Mouse (Mus musculus): ENCODE results near the gene Bnc2. TPM values are rescaled to one million over a fixed set of nuclear protein-coding genes. Genes with fewer than 3 reads are reported as not detected.

Bnc2 gene
- polyA plus RNA-seq, 1 experiment = 15.2 TPM

GRCm38 (mm10) chr4:84308226-84308862 is 366.7 kb downstream of the Bnc2 start:
- TF ChIP-seq POLR2A (IDR thresholded peaks at IDR 0.05; ENCODE audit: borderline replicate concordance, extremely low read depth, insufficient read depth, insufficient read length, poor library complexity, severe bottlenecking) (no peak), CTCF (IDR thresholded peaks at IDR 0.05; ENCODE audit: borderline replicate concordance, extremely low read depth, insufficient read depth, insufficient read length) (no peak)
- DNase-seq (ENCODE audit: low read depth) = peak; percentile 70

DNA sequence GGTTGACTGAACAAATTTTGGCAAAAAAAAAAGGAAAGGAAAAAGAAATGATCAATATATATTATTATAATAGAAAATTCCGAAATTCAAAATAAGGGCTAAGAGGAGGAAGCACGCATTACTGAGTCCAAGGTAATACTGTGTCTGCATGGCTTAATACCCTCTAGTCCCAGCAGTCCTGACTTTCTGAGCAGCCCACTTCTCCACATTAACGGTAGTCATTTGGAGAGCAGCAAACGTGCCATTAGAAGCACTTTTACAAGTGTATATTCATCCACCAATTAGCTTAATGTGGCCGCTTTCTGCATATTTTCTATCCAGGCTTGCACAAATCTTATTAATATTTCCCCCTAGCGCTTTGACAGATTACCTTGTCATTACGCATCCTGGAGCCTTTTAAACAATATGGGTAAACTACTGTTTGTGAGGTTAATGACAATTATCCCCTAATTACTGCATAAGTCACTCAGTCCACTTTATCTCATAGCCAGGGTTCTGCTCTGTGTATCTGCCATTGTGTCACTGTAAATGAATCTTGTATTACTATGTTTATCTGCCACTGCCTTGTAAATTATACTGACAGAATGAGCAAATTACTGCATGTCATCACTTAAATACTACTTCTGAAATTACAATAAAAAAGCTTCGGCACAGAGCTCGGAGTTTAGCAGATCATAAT is 368.0 kb downstream of the Bnc2 start:
- peak; percentile 65 for DNase-seq (ENCODE audit: low read depth)
- TF ChIP-seq CTCF (IDR thresholded peaks at IDR 0.05; ENCODE audit: borderline replicate concordance, extremely low read depth, insufficient read depth, insufficient read length) = no peak
- no peak for TF ChIP-seq POLR2A (IDR thresholded peaks at IDR 0.05; ENCODE audit: borderline replicate concordance, extremely low read depth, insufficient read depth, insufficient read length, poor library complexity, severe bottlenecking)

DNA sequence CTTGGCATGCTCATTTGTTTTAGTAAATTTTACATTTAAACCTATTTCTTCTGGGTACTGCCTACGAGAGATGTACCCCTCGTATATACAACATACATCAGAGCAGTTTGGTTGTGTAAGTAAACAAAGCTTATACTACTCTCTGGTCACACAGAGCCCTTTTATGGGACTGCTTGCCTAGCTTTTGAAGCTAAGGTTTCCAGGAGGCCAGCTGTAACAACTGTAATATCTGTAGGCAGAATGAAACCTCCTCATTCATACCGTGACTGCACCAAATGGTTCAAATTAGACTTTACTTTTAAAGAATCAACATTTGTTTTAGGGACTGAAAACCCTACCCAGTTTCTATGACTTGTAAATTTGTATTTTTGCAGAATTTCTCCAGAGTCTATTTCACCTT is 372.1 kb downstream of the Bnc2 start:
- no peak for DNase-seq (ENCODE audit: low read depth)
- no peak for TF ChIP-seq CTCF (IDR thresholded peaks at IDR 0.05; ENCODE audit: borderline replicate concordance, extremely low read depth, insufficient read depth, insufficient read length)
- no peak for TF ChIP-seq POLR2A (IDR thresholded peaks at IDR 0.05; ENCODE audit: borderline replicate concordance, extremely low read depth, insufficient read depth, insufficient read length, poor library complexity, severe bottlenecking)

GRCm38 (mm10) chr4:84285153-84285552 is 389.9 kb downstream of the Bnc2 start:
- TF ChIP-seq POLR2A (IDR thresholded peaks at IDR 0.05; ENCODE audit: borderline replicate concordance, extremely low read depth, insufficient read depth, insufficient read length, poor library complexity, severe bottlenecking) (no peak), CTCF (IDR thresholded peaks at IDR 0.05; ENCODE audit: borderline replicate concordance, extremely low read depth, insufficient read depth, insufficient read length) (no peak)
- no peak for DNase-seq (ENCODE audit: low read depth)

GRCm38 (mm10) chr4:84282651-84283050 is 392.4 kb downstream of the Bnc2 start:
- TF ChIP-seq POLR2A (IDR thresholded peaks at IDR 0.05; ENCODE audit: borderline replicate concordance, extremely low read depth, insufficient read depth, insufficient read length, poor library complexity, severe bottlenecking) (no peak), CTCF (IDR thresholded peaks at IDR 0.05; ENCODE audit: borderline replicate concordance, extremely low read depth, insufficient read depth, insufficient read length) (no peak)
- peak; percentile 60 for DNase-seq (ENCODE audit: low read depth)

DNA sequence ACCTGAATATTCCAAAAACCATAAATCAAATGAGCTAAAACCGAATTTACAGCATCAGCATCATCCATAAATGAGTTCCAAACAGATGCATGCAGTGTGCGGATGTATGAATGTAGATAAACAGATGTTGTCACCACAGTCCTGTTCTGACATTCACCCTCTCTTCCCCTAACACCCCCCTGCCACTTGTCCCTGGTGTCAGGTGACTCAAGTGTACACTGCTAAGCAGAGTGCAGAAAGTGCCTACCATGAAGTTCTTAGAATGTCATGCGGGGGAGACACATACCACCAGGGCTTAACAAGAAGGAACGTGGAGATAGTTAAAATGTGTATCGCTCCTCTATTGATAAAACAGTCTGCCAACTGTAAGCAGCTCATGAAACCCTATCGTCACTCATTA is 396.9 kb downstream of the Bnc2 start:
- TF ChIP-seq POLR2A (IDR thresholded peaks at IDR 0.05; ENCODE audit: borderline replicate concordance, extremely low read depth, insufficient read depth, insufficient read length, poor library complexity, severe bottlenecking) (no peak), CTCF (IDR thresholded peaks at IDR 0.05; ENCODE audit: borderline replicate concordance, extremely low read depth, insufficient read depth, insufficient read length) (no peak)
- DNase-seq (ENCODE audit: low read depth) = no peak

DNA sequence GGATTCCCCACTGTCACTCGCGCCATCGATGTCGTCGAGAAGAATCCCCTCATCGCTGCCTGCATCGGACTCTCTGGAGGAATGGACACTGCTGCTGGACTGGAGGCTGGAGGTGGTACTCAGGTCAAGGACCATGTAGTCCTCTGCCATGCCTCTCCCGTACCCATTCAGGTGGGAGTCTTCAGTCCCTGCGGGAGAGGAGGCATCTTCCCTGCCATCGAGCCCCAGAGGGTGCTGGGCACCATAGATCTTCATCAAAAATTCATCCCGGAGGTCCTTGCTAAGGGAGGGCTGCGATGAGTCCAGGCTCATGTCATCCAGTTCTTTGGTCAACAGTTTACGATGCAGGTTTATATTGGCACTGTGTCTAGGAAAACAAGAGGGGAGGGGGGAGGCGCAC is 399.0 kb downstream of the Bnc2 start:
- no peak for TF ChIP-seq CTCF (IDR thresholded peaks at IDR 0.05; ENCODE audit: borderline replicate concordance, extremely low read depth, insufficient read depth, insufficient read length)
- TF ChIP-seq POLR2A (IDR thresholded peaks at IDR 0.05; ENCODE audit: borderline replicate concordance, extremely low read depth, insufficient read depth, insufficient read length, poor library complexity, severe bottlenecking) = no peak

GRCm38 (mm10) chr4:84274158-84274557 is 400.9 kb downstream of the Bnc2 start:
- TF ChIP-seq CTCF (IDR thresholded peaks at IDR 0.05; ENCODE audit: borderline replicate concordance, extremely low read depth, insufficient read depth, insufficient read length) (no peak), POLR2A (IDR thresholded peaks at IDR 0.05; ENCODE audit: borderline replicate concordance, extremely low read depth, insufficient read depth, insufficient read length, poor library complexity, severe bottlenecking) (no peak)
- DNase-seq (ENCODE audit: low read depth) = peak; percentile 70

More for the DNA sequence above, 399.0 kb downstream of the Bnc2 start:
- DNase-seq (ENCODE audit: low read depth) = no peak

DNA sequence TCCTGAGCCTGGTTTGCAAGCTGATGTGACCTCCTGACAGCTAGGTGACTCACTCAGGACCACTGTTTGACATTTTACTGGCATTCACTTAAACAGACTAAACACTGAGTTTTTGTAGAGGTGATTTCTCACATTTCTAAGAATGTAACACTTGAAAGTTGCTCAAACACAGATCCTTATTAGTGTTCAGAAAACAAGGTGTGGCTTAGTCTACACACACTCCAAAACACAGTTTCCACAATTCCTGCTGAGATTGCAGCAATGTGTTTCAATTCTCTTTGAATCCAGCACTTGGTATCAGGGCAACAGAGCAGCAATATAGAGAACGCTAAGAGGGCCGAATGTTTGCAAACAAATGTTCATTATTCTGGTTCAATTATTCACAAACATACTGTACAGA is 402.2 kb downstream of the Bnc2 start:
- no peak for DNase-seq (ENCODE audit: low read depth)
- TF ChIP-seq CTCF (IDR thresholded peaks at IDR 0.05; ENCODE audit: borderline replicate concordance, extremely low read depth, insufficient read depth, insufficient read length) (no peak), POLR2A (IDR thresholded peaks at IDR 0.05; ENCODE audit: borderline replicate concordance, extremely low read depth, insufficient read depth, insufficient read length, poor library complexity, severe bottlenecking) (no peak)

GRCm38 (mm10) chr4:84269845-84270244 is 405.2 kb downstream of the Bnc2 start:
- TF ChIP-seq CTCF (IDR thresholded peaks at IDR 0.05; ENCODE audit: borderline replicate concordance, extremely low read depth, insufficient read depth, insufficient read length) (no peak), POLR2A (IDR thresholded peaks at IDR 0.05; ENCODE audit: borderline replicate concordance, extremely low read depth, insufficient read depth, insufficient read length, poor library complexity, severe bottlenecking) (no peak)
- DNase-seq (ENCODE audit: low read depth) = no peak

- TF ChIP-seq POLR2A (IDR thresholded peaks at IDR 0.05; ENCODE audit: borderline replicate concordance, extremely low read depth, insufficient read depth, insufficient read length, poor library complexity, severe bottlenecking) = no peak
- TF ChIP-seq CTCF (IDR thresholded peaks at IDR 0.05; ENCODE audit: borderline replicate concordance, extremely low read depth, insufficient read depth, insufficient read length) = no peak
- no peak for DNase-seq (ENCODE audit: low read depth)
These were observed 427.7 kb downstream of the Bnc2 start for GRCm38 (mm10) chr4:84247356-84247755.

DNA sequence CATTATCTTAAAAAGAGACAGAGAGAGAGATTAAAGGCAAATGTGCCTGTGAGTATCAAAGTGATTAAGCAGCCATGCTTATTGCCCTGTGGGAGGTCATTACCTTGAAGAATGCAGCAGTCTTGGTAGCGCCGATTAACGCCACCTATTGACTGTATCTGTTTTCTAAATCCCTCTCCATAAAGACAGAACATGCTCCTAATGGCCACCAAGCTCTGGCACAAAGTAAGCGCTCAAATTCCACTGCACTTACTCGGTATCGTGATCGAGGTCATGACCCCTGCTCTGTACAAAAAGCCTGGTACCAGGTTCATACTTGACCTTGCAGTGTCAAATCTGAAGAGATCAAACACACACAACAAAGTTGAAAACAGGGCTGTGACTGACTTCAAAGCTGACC is 442.7 kb downstream of the Bnc2 start:
- no peak for TF ChIP-seq POLR2A (IDR thresholded peaks at IDR 0.05; ENCODE audit: borderline replicate concordance, extremely low read depth, insufficient read depth, insufficient read length, poor library complexity, severe bottlenecking)
- TF ChIP-seq CTCF (IDR thresholded peaks at IDR 0.05; ENCODE audit: borderline replicate concordance, extremely low read depth, insufficient read depth, insufficient read length) = no peak
- DNase-seq (ENCODE audit: low read depth) = no peak

Data from brain, embryonic 14.5 days (tissue).